Mouse (Mus musculus) NIH3T3 (cell line): ENCODE measurements at regions not wholly inside any gene's neighbourhood (a gene's known extent, or its start where the extent isn't known, plus 50 kb on each side); places are given as distances from the start of the nearest gene placed in this dataset.

ENCODE experiments used
- DNase-seq: peaks from one replicate; pipeline ENCODE4 v3.0.0-alpha.2; 2012; ENCODE audit warnings: low read depth

DNA sequence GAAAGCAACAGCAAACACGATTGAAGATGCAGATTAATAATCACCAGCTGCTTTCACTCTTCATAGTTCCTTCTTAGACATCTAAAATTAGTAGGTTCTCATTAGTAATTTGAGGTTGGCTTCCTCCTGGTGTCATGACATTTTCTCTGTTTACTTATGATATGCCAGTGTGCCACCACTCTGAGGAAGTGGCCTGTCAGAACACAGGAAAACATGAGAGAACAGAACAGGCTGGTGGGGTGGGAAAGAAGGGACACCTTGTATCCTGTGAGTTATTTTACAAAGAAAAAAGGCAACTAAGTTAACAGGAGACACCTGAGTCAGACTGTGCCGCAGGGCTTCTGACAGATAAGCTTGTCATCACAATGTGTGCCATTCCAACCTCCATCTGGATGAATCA is 981.4 kb downstream of the Pdha2 start:
- no peak for DNase-seq

DNA sequence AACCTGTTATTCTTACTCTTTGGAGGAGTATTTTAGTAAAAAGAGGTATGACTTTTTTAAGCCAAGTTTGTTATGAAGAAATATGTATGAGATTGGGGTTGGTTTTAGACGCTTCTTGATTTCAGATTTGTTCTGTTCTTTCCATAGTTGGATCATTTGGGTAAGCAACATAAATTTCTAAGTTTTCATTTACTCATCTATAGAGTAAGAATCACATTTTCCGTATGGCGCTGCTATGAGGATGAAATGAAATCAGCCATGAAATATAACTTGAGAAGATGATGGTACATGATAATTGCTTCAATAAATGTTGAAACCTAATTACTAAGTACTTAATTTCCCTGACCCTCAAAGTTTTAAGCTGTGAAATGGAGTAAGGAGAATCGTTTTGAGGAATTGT is 979.0 kb downstream of the Pdha2 start:
- DNase-seq: no peak

DNA sequence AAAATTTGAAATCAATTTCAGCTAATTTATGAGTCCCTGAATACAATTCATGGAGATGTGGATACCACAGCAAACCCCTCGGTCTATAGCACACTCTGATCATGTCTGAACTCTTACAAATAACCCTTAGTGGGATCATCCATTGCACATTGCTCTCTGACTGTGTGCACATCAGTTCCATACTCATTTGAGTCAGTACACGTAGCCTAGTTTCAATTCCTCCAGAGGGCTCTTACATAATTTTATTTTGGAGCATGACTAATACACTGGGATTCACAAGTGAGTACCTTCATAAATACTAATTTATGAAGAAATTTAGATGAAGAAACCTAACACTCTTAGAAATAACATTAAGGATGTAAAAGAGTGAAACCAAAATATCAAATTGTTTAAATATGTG is 978.3 kb downstream of the Pdha2 start:
- DNase-seq: no peak

DNA sequence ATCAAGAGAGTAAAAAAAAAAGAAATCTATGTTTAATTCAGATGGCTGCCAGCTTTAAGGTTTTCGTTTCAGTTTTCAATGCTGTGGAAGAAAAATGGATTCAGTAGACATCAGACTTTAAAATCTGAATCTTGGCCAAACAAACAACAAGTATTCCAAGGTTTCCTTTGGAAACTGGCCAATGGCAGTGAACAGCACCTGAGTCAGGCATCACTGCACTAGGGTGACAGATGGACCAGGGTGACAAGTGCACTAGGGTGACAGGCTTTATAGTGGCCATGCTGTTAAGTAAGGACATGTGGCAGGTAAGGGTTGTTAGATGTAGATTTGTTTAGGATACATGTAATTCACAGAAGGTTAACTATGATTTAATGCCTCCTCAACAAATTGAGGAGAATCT is 972.9 kb downstream of the Pdha2 start:
- no peak for DNase-seq
